Mouse (Mus musculus) urinary bladder, postnatal 25 days (tissue): ENCODE results near the gene Hcls1.

Source experiments
- DNase-seq: peaks from one replicate; pipeline ENCODE4 v3.0.0; 2022; ENCODE audit warnings: low spot score

Hcls1 gene

DNA sequence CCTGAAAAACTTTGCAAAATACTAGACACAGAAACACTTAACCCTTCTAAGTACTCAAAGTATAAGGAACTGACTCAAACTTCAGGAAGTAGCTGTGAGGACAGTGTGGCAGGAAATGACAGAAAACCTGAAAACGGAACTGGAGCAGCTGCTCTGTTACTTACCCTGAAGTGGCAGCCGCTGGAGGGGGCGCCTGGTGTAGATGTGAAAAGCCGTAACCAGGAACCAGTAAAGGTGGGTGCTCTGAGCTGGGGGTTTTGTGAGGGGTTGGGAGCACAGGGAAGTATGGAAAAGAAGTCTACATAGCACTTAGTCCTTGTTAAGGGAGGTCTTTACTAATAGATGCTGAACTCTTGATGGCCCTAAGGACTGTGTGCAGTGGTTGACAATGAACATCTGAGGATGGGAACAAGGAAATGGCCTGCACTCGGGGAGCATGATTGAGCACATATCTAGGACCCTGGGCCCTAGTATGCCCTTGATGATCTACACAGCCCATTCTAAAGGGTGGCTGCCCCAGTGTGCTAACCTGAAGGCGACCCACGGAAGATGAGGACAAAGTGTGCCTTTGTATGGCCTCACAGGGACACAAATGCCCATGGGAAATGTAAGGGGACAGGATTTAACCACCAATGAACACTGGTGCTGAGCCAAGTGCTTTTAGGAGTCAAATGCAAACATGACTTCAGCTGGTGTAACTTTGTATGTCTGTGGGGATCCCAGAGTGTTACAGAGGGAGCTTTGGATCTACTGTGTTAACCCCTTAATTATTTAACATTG is at the start of gene Hcls1:
TSS of gene Hcls1 (plus strand) at position 143 of the 780 bp plus-strand sequence.
- no peak for DNase-seq

DNA sequence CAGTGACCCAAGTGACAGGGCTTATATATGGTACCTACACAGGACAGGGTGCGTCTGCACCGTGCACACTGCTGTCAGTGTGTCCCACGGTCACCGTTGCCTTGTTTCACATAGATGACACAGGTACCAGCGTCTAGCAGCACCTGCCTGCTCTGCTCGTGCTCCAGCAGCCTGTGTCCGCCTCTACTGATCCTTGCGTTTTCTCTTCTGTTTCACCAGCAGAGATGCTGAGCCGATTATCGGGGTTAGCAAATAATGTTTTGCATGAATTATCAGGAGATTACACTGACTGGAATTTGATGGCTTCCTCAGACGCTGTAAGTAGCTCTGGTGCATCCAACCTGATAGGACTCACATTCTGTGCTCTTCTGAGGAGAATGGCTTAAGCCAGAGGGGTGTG is 48.9 kb upstream of the Hcls1 start:
- DNase-seq = no peak

DNA sequence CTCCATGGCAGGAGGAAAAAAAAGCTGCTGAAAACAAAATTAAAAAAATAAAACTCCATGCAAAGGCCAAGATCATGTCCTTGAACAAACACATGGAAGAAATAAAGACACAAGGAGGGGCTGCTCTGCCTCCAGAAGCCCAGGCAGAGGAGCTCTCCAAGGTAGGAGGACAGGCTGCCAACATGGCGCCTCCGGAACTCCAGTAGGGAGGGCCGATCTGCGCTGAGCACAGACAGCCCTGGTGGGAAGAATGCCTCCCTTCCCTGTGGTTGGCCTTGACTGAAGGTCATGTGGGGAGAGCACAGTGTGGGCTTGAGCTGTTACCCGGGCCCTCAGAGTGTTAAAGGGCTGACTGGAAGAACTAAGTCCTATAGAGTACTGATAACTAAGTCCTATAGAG is 47.2 kb upstream of the Hcls1 start:
- DNase-seq = no peak

DNA sequence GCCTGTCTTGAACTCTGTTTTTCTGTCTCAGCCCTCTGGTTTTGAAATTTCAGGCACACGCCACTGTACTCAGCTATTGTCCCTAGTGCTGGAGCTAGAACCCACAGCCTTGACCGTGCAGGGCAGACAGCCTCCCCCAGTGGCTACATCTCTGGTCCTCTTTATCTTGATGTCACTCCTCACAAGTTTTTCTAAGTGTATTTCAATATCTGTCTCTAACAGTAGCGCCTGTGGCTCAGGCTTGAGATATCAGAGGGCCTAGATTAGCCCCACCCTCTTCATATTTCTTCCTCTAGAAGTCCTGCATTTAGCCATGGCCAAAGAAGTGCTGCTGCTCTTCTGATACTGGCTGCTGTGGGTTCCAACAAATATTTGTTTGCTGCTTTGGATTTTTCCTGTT is 44.2 kb upstream of the Hcls1 start:
- no peak for DNase-seq

DNA sequence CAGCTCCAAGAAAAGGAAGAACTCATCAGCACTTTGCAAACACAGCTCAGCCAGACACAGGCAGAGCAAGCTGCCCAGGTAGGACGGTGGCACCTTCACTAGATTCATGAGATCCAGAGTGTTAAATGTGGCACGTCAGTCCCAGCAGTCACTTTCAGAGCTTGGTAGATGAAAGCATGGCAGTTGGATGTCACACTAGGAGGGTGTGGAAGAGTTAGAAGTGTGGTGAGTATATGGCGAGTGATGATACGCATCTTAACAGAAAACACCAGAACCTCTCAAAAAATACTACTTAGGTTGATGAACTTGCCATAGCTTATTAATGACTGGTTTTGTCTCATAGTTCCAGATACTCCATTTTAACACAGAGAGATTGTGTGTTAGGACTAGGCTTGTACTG is 43.4 kb upstream of the Hcls1 start:
- no peak for DNase-seq

DNA sequence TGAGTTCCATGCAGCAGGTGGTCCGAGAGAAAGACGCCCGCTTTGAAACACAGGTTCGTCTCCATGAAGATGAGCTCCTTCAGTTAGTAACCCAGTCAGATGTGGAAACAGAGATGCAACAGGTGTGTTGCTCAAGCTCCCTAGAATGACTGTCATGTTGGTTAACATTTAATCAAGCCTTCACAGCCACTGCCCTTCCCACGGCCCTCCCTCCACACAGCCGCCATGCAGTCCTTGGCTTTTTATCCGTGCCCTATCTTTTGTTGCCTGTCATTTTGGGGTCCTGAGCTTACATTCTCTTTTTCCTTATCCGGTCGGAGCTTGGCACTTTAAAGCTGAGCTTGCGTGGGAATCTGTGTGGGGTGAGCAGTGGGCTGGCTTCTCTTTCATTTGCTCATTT is 41.5 kb upstream of the Hcls1 start:
- no peak for DNase-seq

DNA sequence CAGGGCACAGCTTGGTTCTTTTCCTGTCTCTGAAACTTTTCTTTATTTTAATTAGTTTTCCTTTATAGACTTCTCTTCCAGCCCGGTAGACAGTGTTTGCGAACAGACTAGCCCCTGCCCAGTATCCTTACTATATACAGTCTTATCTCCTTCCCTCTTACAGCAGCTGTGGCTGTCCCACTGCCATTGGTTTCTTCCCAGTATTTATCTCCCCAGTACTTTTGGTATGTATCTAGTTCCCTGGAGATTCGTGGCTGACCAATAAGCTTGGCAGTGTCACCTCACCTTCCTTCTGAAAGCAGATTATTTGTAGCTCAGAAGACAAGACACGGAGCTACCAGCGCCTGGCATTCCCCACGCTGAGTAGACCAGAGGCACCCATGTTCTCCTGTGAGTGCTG is 38.1 kb upstream of the Hcls1 start:
- DNase-seq = no peak

DNA sequence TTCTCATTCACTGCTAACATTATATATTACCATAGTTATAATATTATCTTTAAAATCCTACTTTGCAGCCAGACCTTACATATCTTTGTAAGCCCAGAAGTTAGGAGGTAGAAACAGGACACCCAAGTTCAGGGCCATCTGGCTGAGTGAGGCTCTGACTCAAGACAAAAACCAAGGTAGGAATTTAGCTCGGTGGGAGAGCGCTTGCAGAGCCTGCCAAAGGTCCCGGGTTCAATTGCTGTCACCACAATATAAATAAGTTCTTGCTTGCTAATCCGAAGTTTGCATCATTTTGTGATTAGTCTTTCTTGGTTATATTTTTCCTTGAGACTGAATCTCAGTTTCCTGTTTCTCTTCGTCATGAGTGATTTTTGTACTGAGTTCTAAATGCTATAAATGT is 31.6 kb upstream of the Hcls1 start:
- no peak for DNase-seq

DNA sequence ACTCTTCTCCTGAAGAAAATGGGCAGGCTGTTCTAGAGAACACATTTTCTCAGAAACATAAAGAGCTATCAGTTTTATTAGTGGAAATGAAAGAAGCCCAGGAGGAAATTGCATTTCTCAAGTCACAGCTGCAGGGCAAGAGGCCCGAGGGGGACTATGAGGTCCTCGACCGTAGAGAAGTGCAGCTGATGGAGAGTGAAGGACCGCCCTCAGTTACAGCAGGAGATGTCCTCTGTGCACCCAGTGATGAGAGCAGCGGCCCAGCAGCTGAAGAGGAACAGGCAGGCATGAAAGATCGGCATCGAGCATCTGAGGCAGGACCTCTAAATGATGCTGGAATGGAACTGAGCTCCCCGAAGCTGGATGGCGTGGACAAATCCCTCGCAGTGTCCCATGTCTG is 22.9 kb upstream of the Hcls1 start:
- no peak for DNase-seq

DNA sequence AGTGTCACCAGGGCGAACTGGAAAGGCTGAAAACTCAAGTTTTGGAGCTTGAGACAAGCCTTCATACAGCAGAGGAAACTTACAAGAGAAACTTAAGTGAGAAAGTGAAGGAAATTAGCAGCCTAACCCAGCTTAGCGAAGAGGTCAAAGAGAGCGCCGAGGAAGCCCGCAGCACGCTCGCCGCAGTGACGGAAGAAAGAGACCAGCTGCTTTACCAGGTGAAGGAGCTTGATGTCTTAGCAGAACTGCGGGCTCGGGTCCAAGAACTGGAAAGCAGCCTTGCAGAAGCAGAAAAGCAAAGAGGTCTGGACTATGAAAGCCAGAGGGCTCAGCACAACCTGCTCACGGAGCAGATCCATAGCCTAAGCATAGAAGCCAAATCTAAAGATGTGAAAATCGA is 22.5 kb upstream of the Hcls1 start:
- no peak for DNase-seq

DNA sequence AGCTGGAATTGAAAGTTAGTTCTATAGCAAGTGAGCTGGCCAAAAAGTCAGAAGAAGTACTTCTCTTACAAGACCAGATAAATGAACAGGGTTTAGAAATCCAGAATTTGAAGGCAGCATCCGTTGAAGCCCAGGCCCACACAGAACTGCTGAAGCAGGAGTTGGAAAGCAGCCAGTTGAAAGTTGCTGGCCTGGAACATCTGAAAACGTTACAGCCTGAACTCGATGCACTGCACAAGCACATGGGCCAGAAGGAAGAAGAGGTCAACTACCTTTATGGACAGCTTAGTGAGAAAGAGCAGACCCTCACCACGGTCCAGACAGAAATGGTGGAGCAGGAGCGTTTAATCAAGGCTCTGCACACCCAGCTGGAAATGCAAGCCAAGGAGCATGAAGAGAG is 20.6 kb upstream of the Hcls1 start:
- no peak for DNase-seq

DNA sequence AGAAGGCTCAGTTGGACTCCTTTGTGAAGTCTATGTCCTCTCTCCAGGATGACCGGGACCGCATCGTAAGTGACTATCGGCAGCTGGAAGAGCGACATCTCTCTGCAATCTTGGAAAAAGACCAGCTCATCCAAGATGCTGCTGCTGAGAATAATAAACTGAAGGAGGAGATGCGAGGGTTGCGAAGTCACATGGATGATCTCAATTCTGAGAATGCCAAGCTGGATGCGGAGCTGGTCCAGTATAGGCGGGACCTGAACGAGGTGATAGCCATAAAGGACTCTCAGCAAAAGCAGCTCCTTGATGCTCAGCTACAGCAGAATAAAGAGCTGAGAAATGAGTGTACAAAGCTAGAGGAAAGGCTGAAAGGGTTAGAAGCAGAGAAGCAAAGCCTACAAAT is 16.3 kb upstream of the Hcls1 start:
- no peak for DNase-seq

DNA sequence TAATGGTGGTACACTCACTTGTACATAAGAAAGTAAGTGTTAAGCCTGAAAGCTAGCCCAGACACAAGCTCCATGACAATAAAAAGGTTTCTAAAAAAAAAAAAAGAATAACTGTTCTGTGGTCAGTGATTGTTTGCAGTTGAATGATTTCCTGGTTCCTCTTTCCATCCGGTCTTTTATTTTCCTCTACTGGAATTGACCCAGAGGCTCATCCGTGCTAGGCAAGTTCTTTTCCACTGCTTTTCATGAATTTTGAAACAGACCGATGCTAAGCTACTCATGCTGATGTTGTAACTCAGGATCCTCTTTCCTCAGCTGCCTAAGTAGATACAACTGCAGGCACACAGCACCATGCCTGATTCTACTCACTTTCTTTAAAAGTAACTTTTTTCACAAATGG is 14.4 kb upstream of the Hcls1 start:
- no peak for DNase-seq

DNA sequence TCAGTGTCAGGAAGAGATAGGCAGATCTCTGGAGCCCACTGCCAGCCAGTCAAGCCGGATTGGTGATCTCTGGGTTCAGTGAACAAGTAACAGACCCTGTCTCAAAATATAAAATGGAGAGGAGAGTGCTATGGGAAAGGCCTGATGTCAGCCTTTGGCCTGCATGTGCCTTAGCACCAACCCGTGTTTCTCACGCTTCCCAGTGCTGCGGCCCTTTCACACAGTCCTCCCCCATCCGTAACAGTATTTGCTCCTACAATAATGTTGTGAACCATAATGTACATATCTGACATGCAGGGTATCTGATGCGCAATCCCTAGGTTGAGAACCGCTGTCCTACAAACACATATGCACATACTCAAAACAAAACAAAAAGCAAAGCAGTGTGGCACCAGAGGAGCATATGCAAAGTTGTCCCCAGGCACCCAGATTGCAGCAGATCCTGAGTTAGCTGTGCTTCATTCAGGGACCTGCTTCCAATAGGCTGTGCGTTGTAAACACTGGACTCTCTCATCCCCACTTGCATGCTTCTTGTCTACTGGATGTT is 13.6 kb upstream of the Hcls1 start:
- DNase-seq = no peak

DNA sequence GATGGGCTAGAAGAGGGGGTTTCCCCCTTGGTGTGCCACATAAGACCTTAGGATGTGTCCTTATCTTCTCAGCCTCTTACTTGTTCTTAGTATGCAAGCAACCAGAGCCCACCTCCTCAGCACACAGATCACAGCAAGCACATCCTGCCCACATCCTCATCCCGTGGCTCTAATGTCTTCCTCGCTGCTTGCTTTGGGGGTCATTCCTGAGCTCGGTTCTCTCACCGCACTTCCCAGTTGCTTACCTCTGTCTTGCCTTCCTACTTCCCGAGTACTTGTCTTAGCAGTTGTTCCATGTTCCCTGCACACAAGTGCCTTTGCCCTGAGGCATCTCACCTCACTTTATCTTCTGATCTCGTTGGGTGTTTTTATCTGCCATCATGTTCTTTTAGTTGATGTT is 12.8 kb upstream of the Hcls1 start:
- no peak for DNase-seq

DNA sequence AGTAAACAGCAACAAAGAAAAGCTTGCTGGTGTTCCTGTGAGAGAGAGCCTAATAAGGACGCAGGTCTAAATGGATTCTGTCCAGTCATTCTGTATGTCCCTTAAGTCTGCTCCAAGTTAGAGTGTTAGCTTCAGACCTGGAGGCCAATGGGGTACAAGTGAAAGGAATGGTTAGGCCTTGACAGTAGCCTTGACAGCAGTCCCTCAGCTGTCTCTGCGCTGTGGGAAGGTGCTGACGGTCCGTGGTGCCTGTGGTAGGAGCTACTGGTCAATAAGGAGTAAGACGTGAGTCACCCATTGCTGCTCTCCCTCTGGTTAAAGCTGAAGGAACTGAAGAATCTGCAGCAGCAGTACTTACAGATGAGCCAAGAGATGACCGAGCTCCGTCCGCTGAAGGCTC is 10.5 kb upstream of the Hcls1 start:
- no peak for DNase-seq

DNA sequence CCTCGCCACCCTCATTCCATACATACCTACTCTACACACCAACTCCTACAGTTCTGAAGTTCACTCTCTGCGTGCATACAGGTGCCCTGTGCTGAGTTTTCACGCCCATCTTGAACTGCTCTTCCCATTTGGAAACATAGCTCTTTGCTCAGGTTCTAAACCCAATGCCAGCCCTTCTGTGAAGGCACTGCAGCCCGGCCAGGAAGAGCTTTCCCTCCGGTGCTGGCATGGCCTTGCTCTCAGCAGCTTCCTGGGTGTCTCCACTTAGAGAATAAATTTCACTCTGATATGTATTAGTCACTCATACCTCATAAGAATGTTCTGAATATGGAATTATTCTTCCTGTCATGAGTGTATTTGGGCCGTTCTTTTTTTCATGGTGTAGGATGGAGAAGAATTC is 9.4 kb upstream of the Hcls1 start:
- DNase-seq = no peak

DNA sequence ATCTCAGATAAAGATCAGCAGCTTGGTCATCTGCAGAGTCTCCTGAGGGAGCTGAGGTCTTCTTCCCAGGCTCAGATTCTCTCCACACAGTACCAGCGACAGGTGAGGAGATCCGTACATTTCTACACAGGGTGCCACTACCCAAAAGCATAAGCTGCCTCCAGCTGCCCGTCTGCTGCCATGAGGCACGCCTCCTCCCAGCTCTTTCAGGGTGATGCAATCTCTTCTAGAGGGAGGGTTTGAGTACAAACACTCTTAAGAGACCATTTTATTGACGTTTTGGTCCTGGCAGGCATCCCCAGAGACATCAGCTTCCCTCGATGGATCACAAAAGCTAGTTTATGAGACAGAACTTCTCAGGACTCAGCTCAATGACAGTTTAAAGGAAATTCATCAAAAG is 9.0 kb upstream of the Hcls1 start:
- no peak for DNase-seq

DNA sequence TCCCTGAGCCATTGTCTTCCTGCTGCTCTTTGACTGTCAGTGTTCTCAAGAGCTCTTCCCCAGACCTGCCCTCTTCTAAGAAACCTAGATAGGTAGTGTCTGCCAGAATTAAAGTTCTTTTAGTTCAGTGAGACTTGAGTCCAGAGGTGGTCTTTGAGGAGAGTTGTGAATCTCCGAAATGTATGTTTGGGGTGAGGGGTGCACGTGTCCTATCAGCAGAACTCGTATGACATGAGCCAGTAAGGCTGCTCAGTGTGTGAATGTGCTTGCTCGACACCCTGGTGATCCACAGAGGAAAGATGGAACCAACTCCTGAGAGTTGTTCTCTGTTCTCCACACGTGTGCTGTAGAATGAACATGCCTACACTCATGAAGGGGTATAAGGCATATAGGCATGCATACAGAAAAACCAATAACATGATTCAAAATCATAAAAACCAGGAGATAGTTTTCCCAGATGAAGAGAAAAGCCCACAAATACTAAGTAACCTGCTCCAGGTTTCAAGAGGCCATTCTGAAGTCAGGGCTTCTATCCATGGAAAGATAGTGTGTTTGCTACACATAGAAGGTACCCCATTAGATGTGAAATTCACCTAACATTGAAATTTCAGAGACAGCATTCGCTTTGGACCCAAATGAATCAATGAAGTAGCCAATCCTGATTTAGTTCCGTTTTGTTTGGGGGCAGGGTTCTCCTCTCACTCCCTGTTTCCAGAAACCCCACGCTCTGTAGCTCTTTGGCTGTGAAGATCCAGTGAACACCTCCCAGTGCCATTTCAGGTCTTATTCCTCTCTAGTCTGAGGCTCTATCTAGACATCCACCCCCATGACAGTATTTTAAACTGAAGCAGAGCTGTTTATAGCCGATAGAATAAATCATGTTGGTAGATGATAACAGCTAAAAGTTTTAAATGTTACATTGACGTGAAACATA is 8.0 kb upstream of the Hcls1 start:
- no peak for DNase-seq

DNA sequence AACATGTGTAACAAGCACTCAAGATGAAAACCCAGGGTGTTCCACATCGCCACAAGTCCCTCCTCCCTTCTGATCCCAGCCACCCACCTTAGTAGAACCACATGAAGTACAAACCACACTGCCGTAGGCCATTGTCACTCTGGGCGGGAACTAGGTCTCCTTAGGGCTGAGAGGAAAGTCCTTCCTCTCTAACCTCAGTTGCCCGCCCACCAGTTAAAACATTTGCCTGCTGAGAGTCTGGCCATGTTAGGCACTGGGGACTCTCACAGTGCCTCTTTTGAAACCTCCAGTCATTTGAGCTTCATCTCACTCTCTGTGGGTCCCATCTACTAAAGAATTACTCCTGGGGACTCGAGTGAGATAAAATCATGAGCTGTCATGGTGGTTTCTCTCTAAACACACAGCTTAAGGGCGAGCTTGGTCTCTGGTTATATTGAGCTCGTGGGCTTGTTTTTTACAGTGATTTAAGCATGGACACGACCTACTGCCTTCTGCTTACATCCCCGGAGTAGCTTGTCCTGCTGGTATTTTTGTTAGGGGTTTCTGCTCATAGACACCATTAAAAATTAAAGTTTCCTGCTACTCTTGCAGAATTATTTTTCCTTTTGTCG is 7.2 kb upstream of the Hcls1 start:
- no peak for DNase-seq

DNA sequence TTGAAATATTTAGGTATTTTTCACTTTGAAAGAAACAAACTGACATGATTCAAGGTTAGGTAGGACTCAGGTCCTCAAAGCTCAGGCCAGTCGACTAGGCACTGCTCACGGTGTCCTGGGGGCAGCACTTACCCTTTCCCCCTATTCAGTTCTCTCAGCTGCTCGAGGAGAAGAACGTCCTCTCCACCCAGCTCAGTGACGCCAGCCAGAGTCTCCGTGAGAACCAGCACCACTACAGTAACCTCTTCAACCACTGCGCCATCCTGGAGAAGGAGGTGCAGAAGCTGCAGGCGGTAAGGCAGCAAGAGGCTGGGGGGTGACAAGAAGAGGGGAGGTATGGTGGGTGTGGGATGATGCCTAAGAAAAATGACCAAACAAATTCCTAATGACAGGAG is 6.7 kb upstream of the Hcls1 start:
- no peak for DNase-seq

DNA sequence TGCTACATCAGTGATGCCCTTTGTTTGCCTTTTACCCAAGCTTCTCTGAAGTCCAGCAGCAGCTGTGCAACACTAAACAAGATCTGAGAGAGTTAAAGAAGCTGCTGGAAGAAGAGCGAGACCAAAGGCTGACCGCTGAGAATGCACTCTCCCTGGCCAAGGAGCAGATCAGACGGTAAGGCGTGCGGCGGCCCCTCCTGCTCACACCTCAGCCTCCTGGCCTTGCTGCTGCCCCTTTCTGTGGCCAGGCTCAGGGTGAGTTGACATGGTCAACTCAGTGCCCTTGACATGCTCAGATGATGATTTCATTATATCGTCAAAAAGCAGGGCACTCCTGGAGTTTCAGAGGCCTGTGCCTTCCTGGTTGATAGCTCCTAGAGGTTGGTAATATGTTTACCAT is 5.6 kb upstream of the Hcls1 start:
- DNase-seq = no peak
